Mouse (Mus musculus) gonadal fat pad, adult 2 months (tissue): ENCODE data around the gene Trim38. TPM values are rescaled to one million over a fixed set of nuclear protein-coding genes. Genes with fewer than 3 reads are reported as not detected.

Source experiments
- DNase-seq: peaks from one replicate; pipeline ENCODE4 v3.0.0-alpha.2; 2012; ENCODE audit warnings: low read depth
- polyA plus RNA-seq: library from polyadenylated mRNA; depleted of rRNA; stranded (reverse); fragments of >200 nt; gene quantifications from 2 replicates; pipeline ENCODE4 v1.2.3, GENCODE M21; 2012; rRNA removed

The Trim38 gene
- polyA plus RNA-seq, 1 experiment: 0.16 TPM

DNA sequence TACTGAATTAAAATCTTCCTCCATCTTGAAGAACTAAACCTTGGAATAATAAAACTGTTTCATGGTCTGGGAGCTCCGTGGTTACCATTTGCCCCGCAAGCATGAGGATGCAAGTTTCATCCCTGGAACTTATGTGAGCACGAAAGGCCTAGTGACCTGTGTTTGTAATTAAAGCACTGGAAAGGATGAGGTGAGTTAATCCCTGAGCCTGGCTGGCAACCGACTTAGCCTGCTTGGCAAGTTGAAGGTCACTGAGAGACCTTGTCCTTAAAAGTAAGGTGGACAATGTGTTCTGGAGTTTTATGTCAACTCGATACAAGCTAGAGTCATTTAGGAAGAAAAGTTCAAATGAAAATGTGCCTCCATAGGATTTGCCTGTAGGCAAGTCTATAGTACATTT is 65.1 kb downstream of the Trim38 start:
- DNase-seq: no peak

DNA sequence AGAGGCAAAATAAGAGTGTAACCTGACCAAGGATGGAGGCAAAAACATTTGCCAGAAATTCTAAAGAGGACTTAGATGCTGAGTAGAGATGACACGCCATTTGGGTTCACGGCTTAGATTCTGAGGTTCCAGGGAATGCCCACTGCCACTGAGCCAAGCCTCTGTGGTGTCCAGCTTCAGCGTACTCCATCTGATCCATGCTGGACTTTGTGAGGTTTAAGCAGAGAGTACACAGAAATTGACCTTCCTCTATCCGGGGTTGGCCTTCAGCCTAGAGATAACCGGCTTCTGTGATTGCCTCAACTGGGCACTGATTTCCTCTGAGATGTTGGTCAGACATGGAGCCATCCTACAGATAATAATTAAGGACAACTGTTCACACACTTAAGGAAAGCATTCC is 66.9 kb downstream of the Trim38 start:
- DNase-seq: no peak

DNA sequence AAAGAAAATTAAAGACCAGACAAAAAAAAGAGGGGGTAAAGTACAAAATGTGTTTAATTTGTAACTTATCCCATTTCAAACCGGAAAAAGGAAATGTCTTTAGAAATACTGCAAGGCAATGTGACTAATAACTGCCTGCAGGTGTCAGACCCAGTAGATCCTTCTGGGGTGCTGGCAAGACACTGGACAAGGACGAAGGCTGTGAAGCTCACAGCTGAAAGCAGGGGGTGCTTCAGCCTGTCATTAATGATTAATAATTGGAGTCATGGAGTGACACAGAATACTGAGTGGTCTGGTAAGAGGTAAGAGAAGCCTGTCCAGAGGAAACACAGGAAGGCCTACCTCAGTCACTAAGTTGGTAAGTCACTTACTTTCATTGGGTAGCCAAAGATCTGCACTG is 69.6 kb downstream of the Trim38 start, which contains the start of gene Slc17a3:
Gene Slc17a3 (plus strand): TSS at position 127 of the 400 bp plus-strand sequence.
- no peak for DNase-seq

Other genes with a start within 250 kb of the Trim38 start
- gene Hist1h4h, start 238.9 kb upstream of the Trim38 start, polyA plus RNA-seq: 50.9 and 92.4 TPM in 2 replicates
- gene Hist1h2af, start 236.0 kb upstream of the Trim38 start, polyA plus RNA-seq: 20.4 and 27.6 TPM in 2 replicates
- gene Hist1h3g, start 234.5 kb upstream of the Trim38 start, polyA plus RNA-seq: 1.5 and 2.8 TPM in 2 replicates
- gene Hist1h2bh, start 226.5 kb upstream of the Trim38 start, polyA plus RNA-seq: 0.61 and 0.81 TPM in 2 replicates
- gene Hist1h3f, start 225.9 kb upstream of the Trim38 start, polyA plus RNA-seq: 1.9 and 2.1 TPM in 2 replicates
- 3.9 and 8.5 TPM in 2 replicates for gene Hist1h4f, start 218.3 kb upstream of the Trim38 start, polyA plus RNA-seq
- gene Hist1h1d, start 216.7 kb upstream of the Trim38 start, polyA plus RNA-seq: 0.19 and 0.24 TPM in 2 replicates
- gene Hist1h3e, start 207.5 kb upstream of the Trim38 start, polyA plus RNA-seq: 11.9 and 13.2 TPM in 2 replicates
- gene Hist1h2ae, start 198.7 kb upstream of the Trim38 start, polyA plus RNA-seq: 0.49 and 1.3 TPM in 2 replicates
- gene Hist1h2bg, start 198.5 kb upstream of the Trim38 start, polyA plus RNA-seq: 18.7 and 22.4 TPM in 2 replicates
- gene Hist1h2bf, start 195.7 kb upstream of the Trim38 start, polyA plus RNA-seq: 2.0 and 2.9 TPM in 2 replicates
- gene Hist1h2ad, start 195.5 kb upstream of the Trim38 start, polyA plus RNA-seq: 1.3 and 2.0 TPM in 2 replicates
- gene Hist1h3d, start 194.2 kb upstream of the Trim38 start, polyA plus RNA-seq: 3.8 and 4.1 TPM in 2 replicates
- 6.9 and 9.6 TPM in 2 replicates for gene Hist1h4d, start 188.3 kb upstream of the Trim38 start, polyA plus RNA-seq
- 5.4 and 9.0 TPM in 2 replicates for gene Hist1h2be, start 148.8 kb upstream of the Trim38 start, polyA plus RNA-seq
- gene Hist1h1e, start 147.4 kb upstream of the Trim38 start, polyA plus RNA-seq: 3.1 and 3.9 TPM in 2 replicates
- gene Hist1h2ac, start 86.0 kb upstream of the Trim38 start, polyA plus RNA-seq: 0.32 and 0.63 TPM in 2 replicates
- gene Hist1h2bc, start 85.7 kb upstream of the Trim38 start, polyA plus RNA-seq: 245 and 281 TPM in 2 replicates
- not detected in 2 replicates for gene Hist1h1t, start 74.1 kb upstream of the Trim38 start, polyA plus RNA-seq
- gene Hist1h4c, start 71.5 kb upstream of the Trim38 start, polyA plus RNA-seq: 3.9 and 6.4 TPM in 2 replicates
- gene Hfe, start 59.1 kb upstream of the Trim38 start, polyA plus RNA-seq: 21.7 and 43.9 TPM in 2 replicates
- gene Hist1h1c, start 31.1 kb upstream of the Trim38 start, polyA plus RNA-seq: 70.6 and 72.3 TPM in 2 replicates
- gene Hist1h3c, start 24.3 kb upstream of the Trim38 start, polyA plus RNA-seq: 2.4 and 3.3 TPM in 2 replicates
- 2.2 and 5.9 TPM in 2 replicates for gene Hist1h2bb, start 23.2 kb upstream of the Trim38 start, polyA plus RNA-seq
- gene Hist1h2ab, start 18.8 kb upstream of the Trim38 start, polyA plus RNA-seq: 0.61 and 2.9 TPM in 2 replicates
- gene Hist1h3b, start 17.6 kb upstream of the Trim38 start, polyA plus RNA-seq: 1.4 and 3.1 TPM in 2 replicates
- gene Hist1h4b, start 12.9 kb upstream of the Trim38 start, polyA plus RNA-seq: 0.82 and 3.9 TPM in 2 replicates
- gene Hist1h4a, start 8.7 kb upstream of the Trim38 start, polyA plus RNA-seq: 5.8 and 9.3 TPM in 2 replicates
- 2.8 and 4.3 TPM in 2 replicates for gene Hist1h3a, start 7.5 kb upstream of the Trim38 start, polyA plus RNA-seq
- not detected in 2 replicates for gene Hist1h1a, start 6.2 kb upstream of the Trim38 start, polyA plus RNA-seq
- gene Slc17a2, start 37.1 kb downstream of the Trim38 start, polyA plus RNA-seq: 0.04 TPM in 1 of 2 replicates, not detected in the other
- 0.06 TPM in 1 of 2 replicates, not detected in the other for gene Slc17a3, start 69.5 kb downstream of the Trim38 start, polyA plus RNA-seq
- 0.05 TPM in 1 of 2 replicates, not detected in the other for gene Slc17a1, start 97.8 kb downstream of the Trim38 start, polyA plus RNA-seq
- gene Slc17a4, start 145.1 kb downstream of the Trim38 start, polyA plus RNA-seq: 0.08 and 0.10 TPM in 2 replicates
- 0.77 TPM in 1 of 2 replicates, not detected in the other for gene Hist1h2ba, start 164.2 kb downstream of the Trim38 start, polyA plus RNA-seq
- gene Hist1h2aa, start 164.5 kb downstream of the Trim38 start, polyA plus RNA-seq: not detected in 2 replicates
- not detected in 2 replicates for gene Scgn, start 221.3 kb downstream of the Trim38 start, polyA plus RNA-seq